Mouse (Mus musculus): Measurements from ENCODE around the gene Hist1h3d.

- TF ChIP-seq TCF12 (IDR thresholded peaks at IDR 0.05; ENCODE audit: low read depth, low read length) = no peak
- no peak for TF ChIP-seq CTCF (IDR thresholded peaks at IDR 0.05 in 2 of 3, conservative IDR thresholded peaks at IDR 0.05 in 1 of 3; ENCODE audit: control insufficient read depth in 1 of 3, insufficient read depth in 1 of 3, low read depth in 2 of 3, low read length in 3 of 3, poor library complexity in 1 of 3, severe bottlenecking in 1 of 3)
- no peak for TF ChIP-seq BHLHE40 (IDR thresholded peaks at IDR 0.05; ENCODE audit: borderline replicate concordance, low read depth, low read length)
Observed at GRCm38 (mm10) chr13:23525901-23526300, 49.7 kb upstream of the Hist1h3d start.
